Mouse (Mus musculus): Measurements from ENCODE around the gene Hpcal1. TPM values are rescaled to one million over a fixed set of nuclear protein-coding genes. Genes with fewer than 3 reads are reported as not detected.

Gene Hpcal1
- polyA plus RNA-seq, 1 experiment from 2014 or later, result 57.7 TPM

Other genes starting within 250 kb of the Hpcal1 start
- gene Odc1, start 146.1 kb upstream of the Hpcal1 start, polyA plus RNA-seq (2014; fragmentation: Nextera tagmentation; extraction: Ambion mirVana), result 180 and 213 TPM in 2 replicates

All from embryonic facial prominence, embryonic 14.5 days (tissue).